ENCODE assay signal across 17 mouse cellular contexts in the genomic region with DNA sequence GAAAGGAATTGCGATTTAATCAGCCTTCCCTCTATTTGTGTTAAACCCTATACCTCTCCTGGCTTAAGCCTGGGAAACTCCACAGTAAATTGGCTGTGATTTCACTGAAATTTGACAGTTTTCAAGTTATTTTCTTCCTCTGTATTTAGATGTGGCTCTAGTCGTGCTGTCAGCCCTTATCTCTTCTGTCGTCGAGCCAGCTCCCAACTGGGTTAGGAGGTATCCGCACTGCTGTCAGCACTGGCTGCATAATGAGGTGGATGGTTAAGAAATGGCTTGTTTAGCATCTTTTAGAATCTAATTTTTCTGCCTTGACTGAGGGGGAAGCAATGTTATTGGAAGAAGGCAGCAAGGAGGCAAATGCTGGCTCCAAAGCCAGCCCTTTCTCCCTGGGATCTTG. TPM values are rescaled to one million over a fixed set of nuclear protein-coding genes. Genes with fewer than 3 reads are reported as not detected.
A peak's percentile ranks its signal among the peaks of the same experiment; 100 is the strongest.
DNase-seq lines count a peak whose midpoint lies in the region; ATAC-seq lines count a peak whose summit lies in the region.
"Had no signal": no experiment of that assay in that cellular context is flagged by ENCODE, and none has a peak within 500 bp of the region (broad histone marks: within the 10 kb centered on the region; RNA-seq: fewer than 3 reads in every experiment).

No protein-coding gene starts in this region.

- intact Hi-C loops in left cerebral cortex, postnatal 14 days (cut with DNase I) = no loop called here

- H3K4me2 ChIP-seq in heart, embryonic 13.5 days = no peak overlapping the region
- H3K4me2 ChIP-seq: embryonic facial prominence, embryonic 12.5 days; hindbrain, embryonic 13.5 days; limb, embryonic 13.5 days; midbrain, embryonic 12.5 days had no signal

- WGBS in heart, embryonic 13.5 days = 31% methylated on average over 5 of the region's 5 CpGs
- WGBS in heart, embryonic 10.5 days = 32% methylated on average over 5 of the region's 5 CpGs

- H3K4me3 ChIP-seq in heart, embryonic 13.5 days = no peak overlapping the region
- no peak overlapping the region for H3K4me3 ChIP-seq in heart, embryonic 10.5 days
- H3K4me3 ChIP-seq: embryonic facial prominence, embryonic 12.5 days; hindbrain, embryonic 13.5 days; limb, embryonic 13.5 days; midbrain, embryonic 12.5 days had no signal

- no peaks in the 10 kb centered on the region for H3K27me3 ChIP-seq in heart, embryonic 13.5 days (replicated peaks)
- no peaks in the 10 kb centered on the region for H3K27me3 ChIP-seq in heart, embryonic 10.5 days (ENCODE audit: insufficient read depth, poor library complexity, severe bottlenecking)
- H3K27me3 ChIP-seq: embryonic facial prominence, embryonic 12.5 days; hindbrain, embryonic 13.5 days; limb, embryonic 13.5 days; midbrain, embryonic 12.5 days had no signal

- ATAC-seq in heart, embryonic 13.5 days (ENCODE audit: extremely low read depth, insufficient number of reproducible peaks, low FRiP score, low TSS enrichment) = no peak
- ATAC-seq: intestine, postnatal 0 days had no signal

- DNase-seq in heart, embryonic 10.5 days (ENCODE audit: low spot score) = no peak
- peak; percentile 67 for DNase-seq in right cerebral cortex, adult 18-20 months
- no peak for DNase-seq in right cerebral cortex, adult 2 months (ENCODE audit: low spot score in 2 of 2)
- DNase-seq in left cerebral cortex, postnatal 14 days (ENCODE audit: low spot score in 2 of 2) = peak; percentile 33 to 57
- no peak for DNase-seq in kidney, adult 8-10 months
- DNase-seq in embryo, embryonic 11 days = no peak
- DNase-seq: adrenal gland, postnatal 10 days; cerebellum, adult 9-10 months; gastrocnemius, postnatal 25 days; kidney, postnatal 25 days had no signal

- H3K4me1 ChIP-seq in heart, embryonic 13.5 days = peaks cover 14% of the 10 kb centered on the region
- H3K4me1 ChIP-seq in heart, embryonic 10.5 days = peaks cover 11% of the 10 kb centered on the region

- peaks cover 7% of the 10 kb centered on the region for H3K36me3 ChIP-seq in heart, embryonic 13.5 days
- H3K36me3 ChIP-seq in heart, embryonic 10.5 days = no peaks in the 10 kb centered on the region; the same call in 1 of the 2 replicates
- H3K36me3 ChIP-seq: embryonic facial prominence, embryonic 12.5 days; G1E; limb, embryonic 13.5 days; midbrain, embryonic 12.5 days had no signal

- H3K9ac ChIP-seq in heart, embryonic 13.5 days = no peak overlapping the region
- H3K9ac ChIP-seq: embryonic facial prominence, embryonic 12.5 days; hindbrain, embryonic 13.5 days; limb, embryonic 13.5 days; midbrain, embryonic 12.5 days had no signal

- H3K9me3 ChIP-seq in heart, embryonic 13.5 days = peaks cover under 1% of the 10 kb centered on the region
- no peaks in the 10 kb centered on the region for H3K9me3 ChIP-seq in heart, embryonic 10.5 days
- H3K9me3 ChIP-seq: embryonic facial prominence, embryonic 12.5 days; G1E; midbrain, embryonic 12.5 days had no signal

- 0 out of 2 replicates have a peak overlapping the region, but pooled peaks have one; percentile 29 for H3K27ac ChIP-seq in heart, embryonic 13.5 days (replicated peaks)
- no peak overlapping the region for H3K27ac ChIP-seq in heart, embryonic 10.5 days
- H3K27ac ChIP-seq: embryonic facial prominence, embryonic 12.5 days; hindbrain, embryonic 13.5 days; limb, embryonic 13.5 days; midbrain, embryonic 12.5 days had no signal

RNA-seq across cellular contexts. Expression of a gene that starts 60.0 kb away (rescaled TPM):
- 0.08 and 0.15 TPM in 2 replicates for polyA plus RNA-seq in heart, embryonic 13.5 days (2015; fragmentation: Nextera tagmentation; extraction: Ambion mirVana)
- polyA plus RNA-seq in heart, embryonic 10.5 days (2016; fragmentation: Nextera tagmentation; extraction: Ambion mirVana) = 0.10 and 0.46 TPM in 2 replicates
- under 1 TPM; 0.22 to 0.53 TPM for total RNA-seq in left cerebral cortex, postnatal 14 days (2021)
- total RNA-seq: gastrocnemius, postnatal 25 days had no signal

Comparison
In these comparisons a context has a peak if more than half of its experiments do, and no peak if none do; other contexts are left out.
1. DNase-seq: peak in right cerebral cortex, adult 18-20 months (single experiment) and left cerebral cortex, postnatal 14 days (2 of 2); none in heart, embryonic 10.5 days (single experiment), right cerebral cortex, adult 2 months (0 of 2), kidney, adult 8-10 months (0 of 2) and embryo, embryonic 11 days (single experiment).